ENCODE assay signal across 30 mouse cellular contexts in the genomic region with DNA sequence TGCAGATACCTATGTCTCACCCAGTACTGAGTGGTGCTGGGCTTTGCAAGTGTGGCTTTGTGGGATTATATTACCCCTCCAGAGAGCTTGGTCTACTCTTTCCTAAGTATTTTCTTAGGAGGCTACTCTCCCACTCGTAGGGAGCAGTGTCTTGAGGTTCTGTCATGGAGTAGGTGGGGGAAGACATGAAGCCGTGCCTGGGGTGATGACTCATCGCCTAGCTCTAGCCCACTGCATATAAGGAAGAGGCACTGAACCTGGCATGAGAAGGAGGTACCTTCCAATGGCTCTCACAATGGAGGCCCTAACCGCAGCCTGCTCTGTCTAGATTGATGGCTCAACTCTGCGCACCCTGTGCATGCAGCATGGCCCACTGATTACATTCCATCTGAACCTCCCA. TPM values are rescaled to one million over a fixed set of nuclear protein-coding genes. Genes with fewer than 3 reads are reported as not detected.
A peak's percentile ranks its signal among the peaks of the same experiment; 100 is the strongest.
DNase-seq lines count a peak whose midpoint lies in the region; ATAC-seq and TF ChIP-seq lines count a peak whose summit lies in the region.
"Had no signal": no experiment of that assay in that cellular context is flagged by ENCODE, and none has a peak within 500 bp of the region (broad histone marks: within the 10 kb centered on the region; RNA-seq: fewer than 3 reads in every experiment).

No protein-coding gene starts in this region.

- no peaks in the 10 kb centered on the region for H3K9me3 ChIP-seq in embryonic facial prominence, embryonic 11.5 days (replicated peaks; ENCODE audit: control insufficient read depth, low read length)
- H3K9me3 ChIP-seq in embryonic facial prominence, embryonic 10.5 days: no peaks in the 10 kb centered on the region
- H3K9me3 ChIP-seq in limb, embryonic 12.5 days: no peaks in the 10 kb centered on the region
- H3K9me3 ChIP-seq in limb, embryonic 10.5 days (replicated peaks): no peaks in the 10 kb centered on the region
- H3K9me3 ChIP-seq in hindbrain, postnatal 0 days (ENCODE audit: low read length): no peaks in the 10 kb centered on the region
- H3K9me3 ChIP-seq: heart, embryonic 13.5 days; limb, embryonic 15.5 days; liver, embryonic 15.5 days; neural tube, embryonic 12.5 days; stomach, embryonic 15.5 days had no signal

- no peaks in the 10 kb centered on the region for H3K4me1 ChIP-seq in embryonic facial prominence, embryonic 11.5 days (ENCODE audit: control insufficient read depth, insufficient read depth, low read length)
- H3K4me1 ChIP-seq in embryonic facial prominence, embryonic 10.5 days: no peaks in the 10 kb centered on the region
- H3K4me1 ChIP-seq in limb, embryonic 12.5 days (replicated peaks): no peaks in the 10 kb centered on the region
- no peaks in the 10 kb centered on the region for H3K4me1 ChIP-seq in limb, embryonic 10.5 days
- no peaks in the 10 kb centered on the region for H3K4me1 ChIP-seq in hindbrain, postnatal 0 days (ENCODE audit: insufficient read depth, low read length)
- H3K4me1 ChIP-seq: limb, embryonic 15.5 days; neural tube, embryonic 12.5 days; stomach, embryonic 15.5 days had no signal

- 90% methylated on average over 5 of the region's 5 CpGs for WGBS in embryonic facial prominence, embryonic 11.5 days
- WGBS in embryonic facial prominence, embryonic 10.5 days: 94% methylated on average over 5 of the region's 5 CpGs
- WGBS in limb, embryonic 12.5 days: 91% methylated on average over 5 of the region's 5 CpGs
- WGBS in limb, embryonic 10.5 days: 95% methylated on average over 5 of the region's 5 CpGs
- 88% methylated on average over 5 of the region's 5 CpGs for WGBS in hindbrain, postnatal 0 days

- H3K4me3 ChIP-seq in embryonic facial prominence, embryonic 11.5 days (ENCODE audit: low read depth, low read length): no peak overlapping the region
- no peak overlapping the region for H3K4me3 ChIP-seq in embryonic facial prominence, embryonic 10.5 days
- no peak overlapping the region for H3K4me3 ChIP-seq in limb, embryonic 12.5 days (replicated peaks)
- H3K4me3 ChIP-seq in limb, embryonic 10.5 days: no peak overlapping the region
- H3K4me3 ChIP-seq in hindbrain, postnatal 0 days (ENCODE audit: low read length): no peak overlapping the region
- H3K4me3 ChIP-seq: gastrocnemius, adult 2 months; heart, embryonic 13.5 days; limb, embryonic 15.5 days; liver, embryonic 15.5 days; myocyte; neural tube, embryonic 12.5 days; stomach, embryonic 15.5 days had no signal

- peaks cover 26% of the 10 kb centered on the region for H3K36me3 ChIP-seq in embryonic facial prominence, embryonic 11.5 days (replicated peaks; ENCODE audit: control insufficient read depth, insufficient read depth, low read depth, low read length)
- peaks cover 90% of the 10 kb centered on the region for H3K36me3 ChIP-seq in embryonic facial prominence, embryonic 10.5 days (replicated peaks)
- peaks cover 88% of the 10 kb centered on the region for H3K36me3 ChIP-seq in limb, embryonic 12.5 days
- H3K36me3 ChIP-seq in limb, embryonic 10.5 days: peaks cover 92% of the 10 kb centered on the region
- H3K36me3 ChIP-seq in hindbrain, postnatal 0 days (ENCODE audit: insufficient read depth, low read length): peaks cover 77% of the 10 kb centered on the region

- no peak overlapping the region for H3K4me2 ChIP-seq in embryonic facial prominence, embryonic 11.5 days (ENCODE audit: low read depth, low read length)
- H3K4me2 ChIP-seq in limb, embryonic 12.5 days: no peak overlapping the region
- no peak overlapping the region for H3K4me2 ChIP-seq in hindbrain, postnatal 0 days (ENCODE audit: low read depth, low read length)
- H3K4me2 ChIP-seq: heart, embryonic 13.5 days; hindbrain, embryonic 14.5 days; limb, embryonic 15.5 days; liver, embryonic 15.5 days; lung, embryonic 14.5 days; midbrain, embryonic 11.5 days; neural tube, embryonic 12.5 days; stomach, embryonic 15.5 days had no signal

- no peak overlapping the region for H3K27ac ChIP-seq in embryonic facial prominence, embryonic 11.5 days (replicated peaks; ENCODE audit: low read depth, low read length)
- no peak overlapping the region for H3K27ac ChIP-seq in embryonic facial prominence, embryonic 10.5 days (replicated peaks)
- no peak overlapping the region for H3K27ac ChIP-seq in limb, embryonic 12.5 days
- H3K27ac ChIP-seq in limb, embryonic 10.5 days: no peak overlapping the region
- H3K27ac ChIP-seq in hindbrain, postnatal 0 days: no peak overlapping the region
- H3K27ac ChIP-seq: gastrocnemius, adult 2 months; heart, embryonic 13.5 days; hindbrain, embryonic 14.5 days; limb, embryonic 15.5 days; liver, embryonic 15.5 days; neural tube, embryonic 12.5 days; stomach, embryonic 15.5 days had no signal

- no peak for DNase-seq in embryonic facial prominence, embryonic 11.5 days (ENCODE audit: low spot score)
- no peak for DNase-seq in embryonic facial prominence, embryonic 10.5 days (ENCODE audit: low spot score)
- no peak for DNase-seq in limb, embryonic 10.5 days (ENCODE audit: low spot score)
- DNase-seq in CD4-positive helper T cell, adult 2 months (ENCODE audit: low read depth, low spot score): peak; percentile 26
- no peak for DNase-seq in hindbrain, postnatal 0 days (ENCODE audit: low spot score)
- DNase-seq in cerebellum, postnatal 14 days: no peak
- DNase-seq: adrenal gland, postnatal 10 days; cerebellum, adult 11 months; cerebellum, adult 9-10 months; gastrocnemius, adult 2 months; gastrocnemius, postnatal 36 days; heart, postnatal 10 days; kidney, adult 9 months; lung, embryonic 14.5 days; thymus, adult 2 months; thymus, postnatal 36 days had no signal

- no peak overlapping the region for H3K9ac ChIP-seq in embryonic facial prominence, embryonic 11.5 days (replicated peaks; ENCODE audit: low read length)
- no peak overlapping the region for H3K9ac ChIP-seq in limb, embryonic 12.5 days (replicated peaks)
- H3K9ac ChIP-seq in hindbrain, postnatal 0 days (replicated peaks; ENCODE audit: low read length): no peak overlapping the region
- H3K9ac ChIP-seq: heart, embryonic 13.5 days; hindbrain, embryonic 14.5 days; limb, embryonic 15.5 days; liver, embryonic 15.5 days; lung, embryonic 14.5 days; neural tube, embryonic 12.5 days; stomach, embryonic 15.5 days had no signal

- no peak for TF ChIP-seq CTCF in hindbrain, postnatal 0 days (IDR thresholded peaks at IDR 0.05; ENCODE audit: low read depth)

- 0 out of 2 replicates have a peak, but pooled peaks have one; percentile 21 for ATAC-seq in embryonic facial prominence, embryonic 11.5 days (replicated peaks; ENCODE audit: insufficient number of reproducible peaks, low FRiP score, low TSS enrichment, low read depth)
- ATAC-seq in limb, embryonic 12.5 days (ENCODE audit: insufficient number of reproducible peaks, insufficient read depth, low FRiP score, low TSS enrichment, low read depth): 0 out of 2 replicates have a peak, but pooled peaks have one; percentile 3
- peak; percentile 17 for ATAC-seq in inflammation-experienced regulatory T-cells, adult 6 months
- ATAC-seq in hindbrain, postnatal 0 days: no peak
- ATAC-seq: forebrain, embryonic 14.5 days; Patski had no signal

- H3K27me3 ChIP-seq in embryonic facial prominence, embryonic 11.5 days (ENCODE audit: control insufficient read depth, insufficient read depth, low read length): no peaks in the 10 kb centered on the region
- no peaks in the 10 kb centered on the region for H3K27me3 ChIP-seq in embryonic facial prominence, embryonic 10.5 days (replicated peaks; ENCODE audit: low read depth, poor library complexity, severe bottlenecking)
- no peaks in the 10 kb centered on the region for H3K27me3 ChIP-seq in limb, embryonic 12.5 days
- no peaks in the 10 kb centered on the region for H3K27me3 ChIP-seq in limb, embryonic 10.5 days (ENCODE audit: low read depth, poor library complexity, severe bottlenecking)
- no peaks in the 10 kb centered on the region for H3K27me3 ChIP-seq in hindbrain, postnatal 0 days (ENCODE audit: insufficient read depth, low read length)
- H3K27me3 ChIP-seq: CH12.LX; heart, embryonic 13.5 days; limb, embryonic 15.5 days; liver, embryonic 15.5 days; neural tube, embryonic 12.5 days; Patski; stomach, embryonic 15.5 days had no signal

RNA-seq across cellular contexts. Expression of gene Slc5a11, which starts 22.8 kb away (rescaled TPM):
- 1.1 TPM in 1 of 2 replicates, not detected in the other for polyA plus RNA-seq in embryonic facial prominence, embryonic 11.5 days (2014; fragmentation: Nextera tagmentation; extraction: Ambion mirVana)
- polyA plus RNA-seq in embryonic facial prominence, embryonic 10.5 days (2016; fragmentation: Nextera tagmentation; extraction: Ambion mirVana): 0.30 TPM in 1 of 2 replicates, not detected in the other
- 0.51 TPM in 1 of 2 replicates, not detected in the other for polyA plus RNA-seq in limb, embryonic 12.5 days (2016; fragmentation: Nextera tagmentation; extraction: Ambion mirVana)
- polyA plus RNA-seq in limb, embryonic 10.5 days (2016; fragmentation: Nextera tagmentation; extraction: Ambion mirVana): 0.08 and 0.36 TPM in 2 replicates
- polyA plus RNA-seq in inflammation-experienced regulatory T-cells, adult 6 months (2017; shearing (Covaris generic)): 1 to 10 TPM in 1 of 3 experiments, under 1 TPM in 2; 0.27 to 1.9 (median 0.60) TPM
- total RNA-seq in hindbrain, postnatal 0 days (2014; rRNA removed): 0.21 and 3.1 TPM in 2 replicates
- polyA plus RNA-seq in hindbrain, postnatal 0 days (2015; fragmentation: Nextera tagmentation; extraction: Ambion mirVana): 0.16 and 0.43 TPM in 2 replicates
- total RNA-seq: adrenal gland, postnatal 10 days; gastrocnemius, adult 2 months; gastrocnemius, postnatal 36 days; heart, adult 8-10 months; heart, postnatal 10 days had no signal
- polyA plus RNA-seq: hindbrain, embryonic 14.5 days; limb, embryonic 15.5 days; myocyte; Patski had no signal
